Mouse (Mus musculus) gastrocnemius, postnatal 14 days (tissue): ENCODE measurements around the gene Coasy. TPM values are rescaled to one million over a fixed set of nuclear protein-coding genes. Genes with fewer than 3 reads are reported as not detected.

Experiments
- DNase-seq: peaks from one replicate; pipeline ENCODE4 v3.0.0; 2021; ENCODE audit warnings: mixed read lengths
- intact Hi-C: fragments of 180-260 bp; cut with DNase I; formaldehyde crosslinking; loops from one replicate; pipeline ENCODE4 v1.15.1; 2025; ENCODE audit warnings: low total_unique reads
- total RNA-seq, 2 experiments: library from RNA; stranded (reverse); gene quantifications; 2 replicates each; pipeline ENCODE4 v1.2.3; 2021

The Coasy gene
- total RNA-seq, 2 experiments from 2014 or later: 8.1 to 9.5 TPM

GRCm38 (mm10) chr11:101060126-101060525 is 22.2 kb upstream of the Coasy start:
- intact Hi-C loops: no loop called here
- DNase-seq: peak; percentile 80

DNA sequence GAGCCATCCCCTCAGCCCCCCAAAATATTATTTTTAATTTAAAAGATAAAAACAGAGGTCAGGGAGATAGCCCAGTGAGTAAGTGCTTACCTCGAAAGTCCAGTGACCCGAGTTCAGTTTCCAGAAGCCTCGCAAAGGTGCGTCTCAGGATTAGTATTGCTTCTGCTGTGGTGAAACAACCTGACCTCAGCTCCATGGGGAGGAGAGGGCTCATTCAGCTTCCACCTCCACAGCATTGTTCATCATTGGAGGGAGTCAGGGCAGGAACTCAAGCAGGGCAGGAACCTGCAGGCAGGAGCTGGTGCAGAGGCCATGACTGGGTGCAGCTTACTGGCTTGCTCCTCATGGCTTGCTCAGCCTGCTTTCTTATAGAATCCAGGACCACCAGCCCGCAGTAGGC is 21.3 kb upstream of the Coasy start:
- DNase-seq: no peak
- intact Hi-C loops: no loop called here

DNA sequence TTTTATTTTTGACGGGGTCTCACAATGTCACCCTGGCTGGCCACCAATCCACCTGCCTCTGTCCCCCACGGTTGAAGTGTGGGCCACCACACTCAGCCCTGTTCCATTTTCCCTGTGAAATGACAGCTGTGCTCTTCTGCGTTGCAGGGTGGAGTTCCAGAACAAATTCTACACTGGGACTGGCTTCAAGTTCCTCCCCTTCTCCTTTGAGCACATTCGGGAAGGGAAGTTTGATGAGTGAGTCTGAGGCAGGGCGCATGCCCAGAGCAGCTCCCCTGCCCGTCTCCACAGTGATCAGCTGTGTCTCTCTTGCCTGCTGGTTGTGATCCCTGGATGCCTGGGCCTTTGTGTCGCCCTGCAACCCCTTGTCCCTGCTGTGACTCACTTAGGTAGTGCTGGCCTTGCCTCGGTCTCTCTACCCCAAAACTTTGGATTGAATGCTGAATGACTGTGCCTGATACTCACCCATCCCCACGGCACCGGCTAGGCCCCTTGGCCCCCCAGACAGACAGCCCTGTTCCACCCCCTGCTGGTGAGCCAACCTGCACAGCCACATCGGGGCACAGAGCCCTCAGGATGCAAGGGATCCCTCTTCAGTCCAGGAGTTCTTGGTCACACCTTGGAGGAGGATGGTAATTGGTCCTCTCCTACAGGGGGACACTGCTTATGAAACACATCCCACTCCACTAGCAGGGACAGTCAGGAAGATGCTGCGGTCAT is 20.0 kb upstream of the Coasy start:
- intact Hi-C loops: no loop called here
- peak; percentile 72 for DNase-seq

GRCm38 (mm10) chr11:101062971-101063675 is 19.2 kb upstream of the Coasy start:
- intact Hi-C loops: no loop called here
- no peak for DNase-seq

DNA sequence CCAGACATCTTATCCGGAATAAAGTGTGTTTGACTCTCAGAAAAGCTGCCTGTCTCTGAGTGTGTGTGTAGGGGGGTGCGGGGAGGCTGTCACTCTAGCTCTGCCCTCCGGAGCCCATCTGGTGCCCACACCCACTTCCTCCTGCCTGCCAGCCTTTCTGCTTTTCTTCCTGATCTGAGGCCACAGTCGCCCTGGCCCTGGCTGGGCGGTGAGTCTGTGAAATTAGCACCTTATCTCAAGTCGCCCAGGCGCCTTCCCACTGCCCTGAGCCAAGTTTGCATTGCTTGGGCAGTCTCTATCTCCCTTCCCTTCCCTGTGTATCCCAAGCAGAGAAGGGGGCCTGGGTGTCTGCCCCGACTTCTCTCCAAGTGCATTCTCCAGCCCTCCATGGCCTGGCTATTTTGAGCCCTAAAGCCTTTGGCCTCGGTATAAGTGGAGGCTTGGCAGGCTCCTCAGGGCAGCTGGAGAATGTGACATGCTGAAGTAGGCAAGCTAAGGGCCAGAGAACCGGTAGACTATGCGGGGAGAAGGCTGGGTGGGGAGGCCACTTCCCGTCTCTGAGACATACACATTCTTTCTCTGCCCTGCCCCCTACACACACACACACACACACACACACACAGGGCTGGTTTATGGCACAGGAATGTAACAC is 18.6 kb upstream of the Coasy start:
- intact Hi-C loops: no loop called here
- peak; percentile 77 for DNase-seq

GRCm38 (mm10) chr11:101064462-101064861 is 17.9 kb upstream of the Coasy start:
- intact Hi-C loops: no loop called here
- no peak for DNase-seq

DNA sequence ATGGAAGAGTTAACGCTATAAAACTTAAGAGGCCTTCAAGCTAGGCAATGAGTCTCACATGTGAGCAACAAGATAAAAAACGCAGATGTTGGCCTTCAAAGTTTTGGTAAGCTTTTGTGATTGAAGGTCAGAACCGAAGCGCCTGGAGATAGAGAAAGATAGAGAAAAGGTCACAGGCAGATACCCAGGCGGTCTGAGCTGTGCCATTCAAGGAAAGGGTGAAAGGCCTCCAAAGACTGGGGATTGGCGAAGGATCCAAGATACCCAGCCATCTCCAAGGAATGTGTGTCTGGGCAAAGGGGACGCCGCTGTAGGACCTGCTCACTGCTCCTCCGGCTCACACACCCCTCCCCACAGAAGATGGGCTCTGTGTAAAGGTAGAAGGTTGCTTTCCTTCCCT is 17.4 kb upstream of the Coasy start:
- intact Hi-C loops: no loop called here
- DNase-seq: no peak

GRCm38 (mm10) chr11:101066549-101067412 is 15.6 kb upstream of the Coasy start:
- peak; percentile 85 for DNase-seq
- intact Hi-C loops: no loop called here

DNA sequence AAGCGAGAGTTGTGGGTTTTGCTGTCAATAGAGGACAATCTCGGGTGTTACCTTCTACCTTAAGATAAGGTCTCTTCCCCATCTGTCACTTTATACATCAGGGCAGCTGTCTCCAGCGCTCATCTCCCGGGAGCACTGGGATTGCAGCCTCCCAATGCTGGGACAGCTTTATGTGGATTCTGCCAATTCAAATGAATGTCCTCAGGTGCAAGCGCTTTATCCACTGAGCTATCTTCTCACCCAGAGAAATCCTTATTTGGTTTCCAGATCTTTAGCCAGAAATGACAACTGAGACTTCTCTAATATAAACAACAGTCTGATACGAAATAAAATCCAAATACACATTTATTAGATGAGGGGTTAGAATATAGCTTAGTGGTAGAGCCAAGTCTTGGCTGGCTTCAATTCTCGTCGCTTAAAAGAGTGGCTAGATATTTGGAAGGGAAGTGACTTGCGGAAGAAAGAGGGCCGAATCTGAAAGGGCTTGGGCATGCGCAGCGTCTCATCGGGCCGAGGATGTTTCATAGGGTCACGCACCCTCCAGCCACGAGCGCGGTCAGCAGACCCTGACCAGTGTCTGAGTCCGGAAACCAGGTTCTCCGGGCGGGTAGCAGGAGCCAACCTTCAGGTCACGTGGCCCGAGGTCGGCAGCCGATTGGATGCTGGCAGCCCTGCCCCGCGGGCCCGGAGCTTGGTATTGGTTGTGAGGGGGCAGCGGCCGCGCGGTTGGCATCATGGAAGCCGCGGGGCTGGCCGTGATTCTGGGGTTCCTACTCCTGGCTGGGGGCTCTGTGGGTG is 12.8 kb upstream of the Coasy start, which contains the start of gene Naglu:
Gene Naglu (plus strand): TSS at position 622 of the 798 bp plus-strand sequence.
- intact Hi-C loops: no loop called here
- peak; percentile 98 for DNase-seq

DNA sequence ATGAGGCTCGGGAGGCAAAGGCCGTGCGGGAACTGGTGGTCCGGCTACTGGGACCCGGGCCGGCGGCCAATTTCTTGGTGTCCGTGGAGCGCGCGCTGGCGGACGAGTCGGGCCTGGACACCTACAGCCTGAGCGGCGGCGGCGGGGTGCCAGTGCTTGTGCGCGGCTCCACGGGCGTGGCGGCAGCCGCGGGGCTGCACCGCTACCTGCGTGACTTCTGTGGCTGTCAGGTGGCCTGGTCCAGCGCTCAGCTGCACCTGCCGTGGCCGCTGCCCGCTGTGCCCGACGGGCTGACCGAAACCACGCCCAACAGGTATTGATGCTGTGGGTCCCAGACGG is 12.2 kb upstream of the Coasy start:
- no peak for DNase-seq
- intact Hi-C loops: no loop called here

- DNase-seq: no peak
- intact Hi-C loops: no loop called here
These were observed 11.4 kb upstream of the Coasy start for GRCm38 (mm10) chr11:101070987-101071386.

DNA sequence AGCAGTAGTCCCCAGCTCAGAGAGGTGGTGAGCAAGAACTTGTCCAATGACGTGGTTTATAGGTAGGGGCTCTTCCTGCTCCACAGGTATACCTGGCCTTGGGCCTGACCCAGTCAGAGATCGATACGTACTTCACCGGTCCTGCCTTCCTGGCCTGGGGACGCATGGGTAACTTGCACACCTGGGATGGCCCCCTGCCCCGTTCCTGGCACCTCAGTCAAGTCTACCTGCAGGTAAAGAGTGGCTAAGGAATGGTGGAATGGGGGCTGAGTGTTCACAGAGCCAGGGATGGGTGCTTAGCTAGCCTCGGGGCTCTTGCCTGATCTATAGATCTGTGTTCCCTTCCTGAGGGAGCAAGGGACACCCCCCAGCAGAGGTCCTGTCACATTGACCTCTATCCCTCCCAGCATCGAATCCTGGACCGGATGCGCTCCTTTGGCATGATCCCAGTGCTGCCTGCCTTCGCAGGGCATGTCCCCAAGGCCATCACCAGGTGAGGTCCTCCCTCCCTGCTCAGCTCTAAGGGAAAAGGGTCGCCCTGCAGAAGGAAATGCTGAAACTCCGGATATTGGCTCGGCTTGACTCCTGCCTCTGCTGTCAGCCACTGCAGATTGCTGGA is 10.4 kb upstream of the Coasy start:
- intact Hi-C loops: no loop called here
- DNase-seq: no peak

DNA sequence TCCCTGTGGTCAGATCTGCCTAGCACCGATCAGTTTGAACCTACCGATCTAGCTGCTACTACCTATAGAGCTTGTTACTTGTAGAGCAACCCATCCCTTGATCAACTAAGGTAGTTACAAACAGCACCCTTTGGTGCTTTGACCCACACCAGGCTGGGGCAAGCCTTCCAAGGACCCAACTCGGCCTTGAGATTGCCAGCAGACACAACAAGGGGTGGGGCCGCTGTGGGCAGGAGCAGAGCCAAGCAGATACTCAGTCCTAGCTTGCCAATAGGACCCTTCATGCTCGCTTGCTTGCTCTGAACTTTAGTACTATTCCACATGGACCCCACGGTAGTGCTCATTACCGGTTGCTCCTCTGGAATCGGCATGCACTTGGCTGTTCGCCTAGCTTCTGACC is 4.2 kb upstream of the Coasy start, which contains the start of gene Hsd17b1:
Gene Hsd17b1 (plus strand): TSS at position 291 of the 400 bp plus-strand sequence.
- intact Hi-C loops: no loop called here
- DNase-seq: no peak

DNA sequence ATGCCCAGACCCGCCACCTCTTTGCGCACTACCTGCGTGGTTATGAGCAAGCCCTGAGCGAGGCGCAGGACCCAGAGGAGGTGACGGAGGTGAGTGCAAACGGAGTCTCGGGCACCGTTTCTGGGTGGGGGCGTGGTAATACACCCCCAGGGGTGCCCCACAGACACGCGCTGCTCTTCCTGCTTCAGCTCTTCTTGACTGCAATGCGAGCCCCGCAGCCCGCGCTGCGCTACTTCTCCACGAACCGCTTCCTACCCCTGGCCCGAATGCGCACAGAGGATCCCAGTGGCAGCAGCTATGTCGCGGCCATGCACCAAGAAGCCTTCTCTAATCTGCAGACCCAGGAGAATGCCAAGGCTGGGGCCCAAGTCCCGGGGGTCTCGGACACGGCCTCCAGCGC is 2.6 kb upstream of the Coasy start:
- DNase-seq: no peak
- intact Hi-C loops: no loop called here

DNA sequence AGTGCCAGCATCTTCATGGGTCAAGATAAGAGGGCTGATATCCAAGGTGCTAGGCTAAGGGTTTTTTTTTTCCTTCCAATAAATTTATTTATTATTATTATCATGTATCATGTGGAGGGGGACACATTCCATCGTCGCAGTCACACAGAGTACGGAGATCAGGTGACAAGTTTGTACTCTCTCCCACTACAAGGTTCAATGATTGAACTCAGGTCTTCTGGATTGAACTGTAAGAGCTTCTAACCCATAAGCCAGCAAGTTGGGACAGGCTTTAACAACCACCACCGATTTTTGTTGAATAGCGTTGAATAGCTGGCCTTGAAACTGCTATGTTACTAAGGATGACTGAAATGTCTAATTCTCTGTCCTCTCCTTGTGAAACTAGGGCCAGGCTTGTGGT is 1.9 kb upstream of the Coasy start:
- DNase-seq: no peak
- intact Hi-C loops: no loop called here

- DNase-seq: no peak
- intact Hi-C loops: no loop called here
These were observed 706 bp upstream of the Coasy start for GRCm38 (mm10) chr11:101081659-101082058.

GRCm38 (mm10) chr11:101083083-101083697 is 825 bp downstream of the Coasy start:
- intact Hi-C loops: no loop called here
- no peak for DNase-seq

DNA sequence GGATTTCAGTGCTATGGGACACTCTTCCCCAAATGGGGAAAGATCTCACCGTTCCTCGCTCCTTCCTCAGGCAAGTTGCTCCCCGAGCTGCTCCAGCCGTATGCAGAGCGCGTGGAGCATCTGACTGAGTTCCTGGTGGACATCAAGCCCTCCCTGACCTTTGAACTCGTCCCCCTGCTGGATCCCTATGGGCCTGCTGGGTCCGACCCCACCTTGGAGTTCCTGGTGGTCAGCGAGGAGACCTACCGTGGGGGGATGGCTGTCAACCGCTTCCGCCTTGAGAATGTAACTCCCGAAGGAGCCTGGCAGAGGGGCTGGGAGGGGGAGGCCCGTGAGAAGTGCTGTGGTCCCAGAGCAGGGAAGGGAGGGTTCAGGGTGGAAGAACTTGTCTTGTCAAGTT is 1.9 kb downstream of the Coasy start:
- DNase-seq: no peak
- intact Hi-C loops: no loop called here
